Mouse (Mus musculus) bone marrow macrophage, adult 2 months (primary cell): ENCODE measurements around the gene Cyp24a1.

Experiments used
- CTCF ChIP-seq: IDR thresholded peaks from 2 replicates; pipeline ENCODE4 v1.5.1; 2012; ENCODE audit warnings: low read depth, mild to moderate bottlenecking, low read length, moderate library complexity
- POLR2A ChIP-seq: IDR thresholded peaks from 2 replicates; pipeline ENCODE4 v1.6.1; 2012; ENCODE audit warnings: mild to moderate bottlenecking, low read depth, low read length, borderline replicate concordance

- TF ChIP-seq CTCF (peak; percentile 74), POLR2A (no peak)
Measured at GRCm38 (mm10) chr2:170511073-170511891, 14.3 kb upstream of the Cyp24a1 start.
